In the genomic region with DNA sequence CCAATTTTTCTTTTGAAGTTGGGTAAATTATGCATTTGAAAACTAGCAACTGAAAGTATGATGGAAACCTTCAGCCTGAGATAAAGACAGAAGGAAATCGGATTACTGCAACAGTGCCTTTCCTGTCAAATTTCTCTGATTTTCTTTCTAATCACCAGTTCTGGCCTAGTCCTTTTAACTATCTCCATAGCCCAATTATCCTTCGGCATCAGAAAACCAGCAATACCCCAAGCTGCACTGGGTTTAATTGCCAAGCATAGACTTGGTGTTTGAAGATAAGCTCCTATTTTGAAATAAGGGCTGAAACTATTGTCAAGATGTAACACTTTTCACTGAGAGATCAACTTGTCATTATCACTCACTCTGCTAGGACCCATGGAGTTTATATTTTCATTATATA, we compare ENCODE assay signal across 18 mouse cellular contexts.
"Had no signal": no experiment of that assay in that cellular context is flagged by ENCODE, and none has a peak within 500 bp of the region (broad histone marks: within the 10 kb centered on the region; RNA-seq: fewer than 3 reads in every experiment).

No protein-coding gene starts in this region.

- H3K36me3 ChIP-seq: kidney, embryonic 15.5 days; limb, embryonic 12.5 days; limb, embryonic 15.5 days; neural tube, embryonic 12.5 days; neural tube, embryonic 15.5 days had no signal

- DNase-seq: kidney, adult 8-10 months; kidney, postnatal 10 days; kidney, postnatal 36 days; liver, postnatal 0 days; lung, embryonic 14.5 days; thymus, adult 2 months; thymus, postnatal 14 days; thymus, postnatal 4 days had no signal

- ATAC-seq: liver, postnatal 0 days; lung, postnatal 0 days had no signal

- H3K27ac ChIP-seq: kidney, embryonic 15.5 days; limb, embryonic 12.5 days; limb, embryonic 15.5 days; liver, embryonic 14.5 days; macrophage; neural tube, embryonic 12.5 days; neural tube, embryonic 15.5 days; stomach, postnatal 0 days had no signal

- H3K9me3 ChIP-seq: kidney, embryonic 15.5 days; limb, embryonic 12.5 days; limb, embryonic 15.5 days; neural tube, embryonic 12.5 days; neural tube, embryonic 15.5 days had no signal

- H3K4me1 ChIP-seq: kidney, embryonic 15.5 days; limb, embryonic 12.5 days; limb, embryonic 15.5 days; neural tube, embryonic 12.5 days; neural tube, embryonic 15.5 days had no signal

- H3K4me2 ChIP-seq: kidney, embryonic 15.5 days; limb, embryonic 12.5 days; limb, embryonic 15.5 days; liver, embryonic 11.5 days; lung, embryonic 14.5 days; neural tube, embryonic 12.5 days; neural tube, embryonic 15.5 days had no signal

- H3K27me3 ChIP-seq: kidney, embryonic 15.5 days; limb, embryonic 12.5 days; limb, embryonic 15.5 days; neural tube, embryonic 12.5 days; neural tube, embryonic 15.5 days had no signal

- H3K4me3 ChIP-seq: kidney, embryonic 15.5 days; limb, embryonic 12.5 days; limb, embryonic 15.5 days; neural tube, embryonic 12.5 days; neural tube, embryonic 15.5 days had no signal

- H3K9ac ChIP-seq: kidney, embryonic 15.5 days; limb, embryonic 12.5 days; limb, embryonic 15.5 days; liver, embryonic 14.5 days; liver, postnatal 0 days; lung, embryonic 14.5 days; neural tube, embryonic 12.5 days; neural tube, embryonic 15.5 days had no signal
